Mouse (Mus musculus) cerebellum, adult 2 months (tissue): ENCODE measurements around the gene Wnt10a.

Experiments used
- CTCF ChIP-seq: fragments of 200-500 bp; IDR thresholded peaks from 2 replicates; pipeline ENCODE4 v1.5.1; 2011; ENCODE audit warnings: low read depth, mild to moderate bottlenecking, control low read depth, low read length, moderate library complexity, borderline replicate concordance; ENCODE audit not compliant: insufficient read depth
- POLR2A ChIP-seq: fragments of 200-500 bp; IDR thresholded peaks from 2 replicates; pipeline ENCODE4 v1.6.1; 2011; ENCODE audit warnings: low read length, control low read depth, borderline replicate concordance; ENCODE audit not compliant: insufficient read depth

GRCm38 (mm10) chr1:74771931-74772620 lies 19.2 kb upstream of the Wnt10a start:
- TF ChIP-seq CTCF (no peak), POLR2A (no peak)
